Mouse (Mus musculus) lung, postnatal 4 days (tissue): ENCODE data around the gene 2700049A03Rik.
"Not testable (repeated sequence)": the region's sequence is repeated elsewhere in the genome, so short reads cannot be mapped to it uniquely, and the experiment has no call there.

Experiments
- DNase-seq, 2 experiments: peaks; one replicate each; pipeline ENCODE4 v3.0.0; 2021

2700049A03Rik gene

DNA sequence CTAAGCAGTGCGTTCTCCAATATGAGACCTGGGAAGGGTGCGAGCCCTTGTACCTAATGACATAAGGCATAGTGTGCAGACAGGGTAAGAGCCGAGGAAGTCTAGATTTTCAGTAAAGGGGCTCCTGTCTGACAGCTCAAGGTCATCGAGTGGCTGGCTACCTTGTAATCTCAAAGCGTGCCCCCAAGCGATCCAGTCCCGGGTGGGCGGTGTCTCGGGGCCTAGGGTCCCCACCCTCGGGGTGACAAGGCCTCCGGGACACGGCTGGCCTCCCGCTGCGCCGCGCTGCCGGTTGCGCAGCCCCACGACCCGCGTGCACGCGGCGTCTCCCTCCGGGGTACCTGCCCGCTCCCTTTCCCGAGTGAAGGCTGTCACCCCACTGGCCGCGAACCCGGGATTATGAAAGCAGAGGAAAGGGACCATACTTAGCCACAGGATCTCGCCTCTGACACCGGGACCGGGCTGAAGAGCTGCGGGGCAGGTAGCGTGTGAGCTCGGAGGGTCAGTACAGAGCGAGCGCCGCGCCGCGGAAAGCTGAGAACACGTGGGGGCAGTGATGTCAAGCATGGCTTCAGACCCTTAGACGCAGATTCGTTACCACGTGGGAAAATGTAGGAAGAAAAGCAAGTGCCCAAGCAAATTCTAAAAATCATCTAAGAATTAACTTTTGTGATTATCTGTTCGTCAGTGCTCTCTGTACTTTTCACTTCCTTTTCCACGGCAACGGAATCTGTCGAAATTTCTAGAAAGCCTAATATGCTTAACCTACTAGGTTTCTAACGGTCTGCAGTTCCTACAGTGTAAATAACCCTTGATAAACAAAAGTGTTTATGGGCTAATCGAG, at the start of gene 2700049A03Rik, which contains the start of gene Timm9:
TSS of gene 2700049A03Rik (plus strand) at position 719 of the 844 bp plus-strand sequence.
TSS of gene Timm9 (minus strand) at position 555 of the 844 bp plus-strand sequence.
- DNase-seq: peak; percentile 80 to 83

DNA sequence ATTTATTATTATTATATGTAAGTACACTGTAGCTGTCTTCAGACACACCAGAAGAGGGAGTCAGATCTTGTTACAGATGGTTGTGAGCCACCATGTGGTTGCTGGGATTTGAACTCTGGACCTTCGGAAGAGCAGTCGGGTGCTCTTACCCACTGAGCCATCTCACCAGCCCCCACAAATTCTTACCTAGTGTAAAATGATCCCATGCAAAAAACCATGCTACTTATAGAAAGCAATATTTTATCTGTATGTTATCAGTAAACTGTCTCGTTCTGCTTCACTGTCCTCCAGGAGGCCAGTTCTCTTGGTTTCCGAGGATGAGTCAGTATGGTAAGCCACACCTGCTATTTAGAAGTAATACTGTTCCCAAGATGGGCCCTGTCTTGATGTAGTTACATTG, 32.4 kb upstream of the 2700049A03Rik start:
- DNase-seq: not testable (repeated sequence)

DNA sequence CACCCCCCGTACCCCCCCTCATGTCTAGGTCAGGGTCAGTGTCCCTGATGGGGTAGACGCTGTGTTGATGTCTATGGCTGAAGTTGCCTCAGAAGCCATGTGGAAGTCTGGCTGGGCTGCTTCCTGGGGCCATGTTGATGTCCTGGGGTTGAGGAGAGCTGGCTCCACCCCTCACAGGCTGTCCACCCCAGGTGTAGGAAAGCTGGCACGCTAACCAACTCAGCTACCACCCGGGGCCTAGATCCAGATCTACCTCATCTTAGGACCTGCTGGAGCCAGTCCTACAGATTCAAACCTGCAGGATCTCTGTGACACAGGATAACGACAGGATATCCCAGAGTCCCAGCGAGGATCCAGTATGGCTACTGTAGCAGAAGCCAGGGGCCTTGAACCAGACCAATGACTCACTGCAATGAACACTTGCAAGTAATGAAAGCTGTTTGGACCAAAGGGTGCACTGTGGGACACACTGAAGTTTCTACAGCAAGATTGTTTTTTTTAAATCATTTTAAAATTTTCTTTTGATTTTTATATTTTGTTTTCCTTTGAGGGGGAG, 29.4 kb upstream of the 2700049A03Rik start:
- no peak for DNase-seq

DNA sequence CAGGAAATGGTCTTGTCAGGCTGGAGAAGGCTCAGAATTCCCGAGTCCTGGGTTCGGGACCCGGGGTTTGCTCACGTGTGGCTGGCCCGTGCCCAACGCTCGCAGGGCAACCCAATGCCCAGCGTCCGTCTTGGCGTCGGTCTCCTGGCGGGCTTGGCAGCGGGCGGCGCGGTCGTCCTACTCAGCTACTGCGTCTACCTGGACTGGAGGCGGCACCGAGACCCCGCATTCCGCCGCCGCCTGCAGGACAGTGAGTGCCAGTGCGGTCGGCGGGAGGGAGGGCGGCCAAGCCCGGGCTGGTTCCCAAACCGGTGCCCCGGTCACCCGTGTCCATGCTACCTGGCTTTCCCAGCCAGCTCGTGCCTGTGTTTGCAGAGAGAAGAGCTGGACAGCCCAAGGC, 25.3 kb upstream of the 2700049A03Rik start, which contains the start of gene Tomm20l:
TSS of gene Tomm20l (plus strand) at position 98 of the 400 bp plus-strand sequence.
- DNase-seq: peak; percentile 59 to 78

DNA sequence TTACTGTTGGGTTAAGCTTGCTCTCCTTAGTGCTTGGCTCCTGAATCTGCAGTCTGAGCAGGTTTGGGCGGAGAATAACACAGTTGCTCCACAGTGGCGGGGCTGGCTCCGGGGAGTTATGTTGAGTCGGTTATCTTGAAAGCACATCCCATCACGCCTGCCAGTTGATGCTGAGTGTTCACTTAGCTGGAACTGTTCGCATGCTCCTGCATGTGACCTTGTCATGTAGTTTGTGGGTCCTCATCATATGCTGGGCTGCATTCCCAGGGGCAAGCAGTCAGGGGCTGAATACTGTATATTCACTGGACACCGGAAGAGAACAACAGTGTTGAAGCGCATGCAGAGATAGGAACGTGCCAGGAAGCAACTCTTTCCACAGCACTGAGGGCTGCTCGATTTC, 23.6 kb upstream of the 2700049A03Rik start:
- DNase-seq: no peak

DNA sequence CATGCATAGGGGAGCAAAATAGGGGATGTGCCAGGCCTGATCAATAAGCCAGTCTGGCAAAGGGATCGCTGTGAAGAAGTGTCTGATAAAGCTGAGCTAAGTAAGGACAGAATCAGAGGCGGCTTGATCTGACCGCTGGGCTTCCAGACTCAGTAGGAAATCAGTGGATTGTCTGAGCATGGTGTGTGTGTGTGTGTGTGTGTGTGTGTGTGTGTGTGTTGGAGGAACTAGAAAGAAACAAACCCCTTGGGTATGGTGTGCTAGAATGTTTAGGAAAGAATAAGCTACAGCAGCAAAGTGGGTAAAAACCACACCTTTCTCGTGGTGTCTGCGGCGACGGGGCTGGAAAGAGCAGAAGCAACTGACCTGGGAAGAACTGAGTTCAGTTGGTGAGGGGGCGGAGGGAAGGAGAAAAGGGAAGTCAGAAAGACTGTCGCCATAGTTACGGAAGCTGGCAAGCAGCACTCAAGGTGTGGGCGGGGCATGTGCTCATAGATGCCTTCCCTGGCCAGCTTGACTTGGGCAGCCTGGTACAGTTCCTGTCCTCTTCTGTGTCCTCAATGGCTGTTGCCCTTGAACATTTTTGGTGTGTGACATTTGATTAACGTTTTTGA, 22.9 kb upstream of the 2700049A03Rik start:
- DNase-seq: peak; percentile 76 to 77

DNA sequence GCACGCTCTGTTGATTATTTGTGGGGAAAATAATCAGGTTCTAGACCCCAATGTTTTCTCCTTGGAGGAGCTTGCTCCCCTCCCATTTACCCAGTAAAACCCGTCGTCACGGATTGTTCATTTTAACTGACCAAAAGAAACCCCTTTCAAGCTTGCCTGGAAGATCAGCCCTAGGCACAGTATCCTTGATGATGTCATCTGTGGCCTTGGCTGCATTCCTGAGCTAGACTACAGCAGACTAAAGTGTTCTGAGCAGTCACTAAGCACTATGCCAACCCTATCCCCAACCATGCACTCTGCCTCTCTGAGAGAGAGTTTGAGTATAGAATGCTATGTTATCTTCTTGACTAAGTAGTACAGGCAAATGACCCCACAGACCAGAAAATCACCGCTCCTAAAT, 20.2 kb upstream of the 2700049A03Rik start:
- no peak for DNase-seq

DNA sequence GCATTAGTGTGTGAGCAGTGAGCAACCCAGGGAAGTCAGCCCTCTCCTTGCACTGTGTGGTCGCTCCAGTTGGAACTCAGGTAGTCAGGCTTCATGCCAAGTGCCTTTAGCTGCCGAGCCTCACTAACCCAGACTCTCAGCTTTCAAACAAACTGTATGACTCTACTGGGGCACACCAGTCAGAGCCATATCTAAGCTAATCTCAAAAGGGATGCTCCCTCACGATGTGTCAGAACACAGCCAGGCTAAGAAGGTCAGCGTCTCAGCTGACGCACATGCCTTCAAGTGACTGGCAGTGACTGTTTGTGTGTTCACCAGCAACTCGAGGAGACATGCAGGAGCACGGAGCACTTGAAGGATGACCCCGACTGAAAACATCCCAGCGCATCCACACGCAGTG, 13.9 kb upstream of the 2700049A03Rik start:
- DNase-seq: no peak

DNA sequence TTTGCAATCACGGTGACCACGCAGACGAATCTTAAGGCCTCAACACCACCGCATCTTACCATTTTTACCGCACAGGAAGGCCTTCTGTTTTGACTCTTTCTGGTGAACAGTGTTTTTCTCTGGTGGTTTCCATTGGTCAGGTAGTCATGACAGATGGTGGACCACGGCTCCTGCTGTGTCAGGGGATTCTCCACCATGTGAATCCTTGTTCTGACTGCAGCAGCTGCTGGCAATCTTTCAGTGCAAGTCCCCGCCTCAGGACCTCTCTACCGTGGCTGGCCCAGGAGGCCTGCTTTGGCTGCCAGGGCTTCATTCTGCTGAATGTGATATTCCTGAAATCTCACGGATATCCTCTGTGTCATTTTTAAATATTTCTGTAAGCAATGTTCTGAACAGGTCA, 13.4 kb upstream of the 2700049A03Rik start:
- no peak for DNase-seq

DNA sequence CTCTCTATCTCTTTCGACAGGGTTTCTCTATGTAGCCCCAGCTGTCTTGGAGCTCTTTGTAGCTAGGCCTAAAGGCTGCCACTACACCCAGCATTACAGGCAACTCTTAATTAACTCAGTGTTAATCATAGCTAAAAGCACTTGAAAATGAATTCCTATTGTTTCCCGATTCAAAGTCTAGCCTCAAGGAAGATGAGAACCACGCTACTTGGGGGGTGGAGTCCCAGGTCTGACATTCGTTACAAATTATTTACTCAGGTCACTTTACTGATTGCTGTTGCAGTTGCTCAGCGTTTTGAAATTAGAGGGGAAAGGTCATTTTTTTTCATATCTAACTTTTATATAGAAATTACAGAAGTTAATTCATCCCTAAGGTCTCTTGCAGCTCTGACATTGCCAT, 1.1 kb upstream of the 2700049A03Rik start:
- no peak for DNase-seq

DNA sequence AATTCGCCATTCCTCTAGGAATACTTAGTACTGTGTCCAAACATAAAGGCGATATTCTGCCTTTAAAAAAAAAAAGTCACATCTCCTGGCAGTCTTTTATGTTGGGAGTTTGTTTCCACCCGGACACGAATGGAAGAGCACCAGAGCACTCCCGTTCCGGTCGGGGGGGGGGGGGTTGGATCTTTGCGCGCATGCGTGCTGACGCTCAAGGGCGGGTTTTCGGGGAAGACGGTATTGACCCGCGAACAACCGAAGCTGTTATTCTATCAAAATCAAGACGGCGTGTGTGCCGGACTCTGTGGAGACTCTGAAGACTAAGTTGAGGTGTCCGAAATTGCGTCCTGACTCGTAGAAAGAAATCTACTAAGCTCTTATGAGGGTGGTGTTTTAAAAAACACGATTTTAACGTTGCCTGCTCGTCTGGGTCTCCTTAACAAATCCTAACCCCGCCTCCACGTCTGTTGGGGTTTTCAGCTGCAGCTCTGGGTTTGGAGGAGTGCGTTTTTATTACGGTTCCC, 385 bp downstream of the 2700049A03Rik start:
- DNase-seq: peak; percentile 80 to 86

DNA sequence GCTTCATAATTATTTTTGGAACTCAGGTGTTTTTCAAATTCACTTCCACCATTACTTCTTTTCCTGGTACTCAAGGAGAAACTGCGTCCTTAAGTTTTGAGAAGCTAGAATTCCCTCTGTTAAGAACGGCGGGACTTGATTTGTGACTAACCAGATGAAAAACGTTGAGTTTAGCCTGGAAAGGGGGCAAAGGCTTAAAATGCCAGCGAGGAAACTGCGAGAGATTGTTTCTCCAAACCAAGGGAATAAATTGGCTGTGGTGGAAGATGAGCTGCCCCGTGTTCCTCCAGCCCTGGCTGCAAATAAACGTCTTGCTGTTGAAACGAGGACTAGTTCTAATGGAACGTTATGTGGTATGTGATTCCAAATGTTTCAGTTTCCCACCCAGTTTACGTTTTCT, 1.0 kb downstream of the 2700049A03Rik start:
- DNase-seq: no peak

DNA sequence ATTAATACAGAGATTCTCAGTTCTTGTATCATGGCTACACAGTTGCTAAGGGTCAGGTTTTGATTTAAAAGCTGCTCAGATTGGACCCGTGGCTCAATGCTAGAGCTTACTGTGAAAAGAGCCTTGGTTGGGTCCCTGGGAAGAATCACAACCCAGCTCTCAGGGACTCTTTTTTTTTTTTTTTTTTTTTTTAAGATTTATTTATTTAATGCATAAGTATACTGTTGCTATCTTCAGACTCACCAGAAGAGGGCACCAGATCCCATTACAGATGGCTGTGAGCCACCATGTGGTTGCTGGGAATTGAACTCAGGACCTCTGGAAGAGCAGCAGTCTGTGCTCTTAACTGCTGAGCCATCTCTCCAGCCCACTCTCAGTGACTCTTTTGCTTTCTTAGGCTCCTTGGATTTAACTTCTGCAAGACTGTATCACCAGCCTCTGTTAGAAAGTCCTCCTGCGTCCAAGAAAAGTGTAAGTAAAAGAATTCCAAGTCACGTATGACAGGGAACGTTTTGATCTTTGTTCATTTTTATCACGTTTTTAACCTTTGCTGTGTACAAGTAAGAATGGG, 2.7 kb downstream of the 2700049A03Rik start:
- DNase-seq: no peak

DNA sequence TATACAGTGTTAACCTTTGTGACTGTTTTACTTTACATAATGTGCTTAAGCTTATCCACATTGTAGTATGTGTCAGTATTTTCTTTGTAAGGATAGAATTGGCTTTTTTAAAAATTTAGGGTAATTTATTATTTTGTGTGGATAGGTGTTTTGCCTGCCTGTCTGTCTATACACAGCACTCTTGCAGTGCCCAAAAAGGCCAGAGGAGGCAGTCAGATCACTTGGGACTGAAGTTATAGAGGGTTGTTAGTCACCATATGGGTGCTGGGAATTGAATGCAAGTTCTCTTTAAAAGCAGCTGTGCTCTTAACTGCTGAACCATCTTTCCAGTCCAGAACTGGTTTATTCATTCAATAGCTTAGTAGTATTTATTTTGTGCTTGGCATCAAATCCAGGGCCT, 4.5 kb downstream of the 2700049A03Rik start:
- no peak for DNase-seq

DNA sequence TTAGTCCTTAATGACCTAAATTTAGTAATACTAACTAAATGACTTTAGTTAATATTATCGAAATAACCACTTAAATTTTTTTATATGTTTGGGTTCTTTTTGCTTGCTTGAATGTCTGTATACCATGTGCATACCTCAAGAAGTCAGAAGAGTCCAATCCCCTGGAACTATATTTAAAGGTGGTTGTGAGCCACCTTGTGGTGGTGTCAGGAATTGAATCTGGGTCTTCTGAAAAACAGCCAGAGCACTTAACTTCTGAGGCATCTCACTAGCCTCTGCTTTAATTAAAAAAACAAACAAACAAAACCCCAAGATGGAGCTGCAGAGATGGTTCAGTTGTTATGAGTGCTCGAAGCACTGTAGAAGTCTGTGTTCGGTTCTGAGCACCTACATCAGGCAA, 11.0 kb downstream of the 2700049A03Rik start:
- DNase-seq: peak in 1 of 2 experiments; percentile 51

DNA sequence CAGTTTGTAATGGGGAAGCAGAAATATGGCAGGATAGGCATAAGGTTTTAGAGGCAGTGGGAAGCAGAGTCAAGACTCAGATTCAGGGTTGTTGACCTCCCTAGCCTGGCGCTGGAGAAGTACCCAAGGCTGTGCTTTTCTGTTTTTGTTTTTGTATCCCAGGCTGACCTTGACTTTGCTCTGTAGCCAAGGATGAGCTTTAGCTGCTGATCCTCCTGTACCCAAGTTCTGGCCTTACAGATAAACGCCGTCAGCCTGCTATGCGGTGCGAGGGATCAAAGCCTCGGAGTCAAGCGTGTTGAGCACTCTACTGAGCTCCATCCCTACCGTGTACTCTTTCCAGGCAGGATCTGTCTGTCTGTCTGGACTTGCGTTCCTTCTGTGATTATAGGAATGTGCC, 12.2 kb downstream of the 2700049A03Rik start:
- no peak for DNase-seq

DNA sequence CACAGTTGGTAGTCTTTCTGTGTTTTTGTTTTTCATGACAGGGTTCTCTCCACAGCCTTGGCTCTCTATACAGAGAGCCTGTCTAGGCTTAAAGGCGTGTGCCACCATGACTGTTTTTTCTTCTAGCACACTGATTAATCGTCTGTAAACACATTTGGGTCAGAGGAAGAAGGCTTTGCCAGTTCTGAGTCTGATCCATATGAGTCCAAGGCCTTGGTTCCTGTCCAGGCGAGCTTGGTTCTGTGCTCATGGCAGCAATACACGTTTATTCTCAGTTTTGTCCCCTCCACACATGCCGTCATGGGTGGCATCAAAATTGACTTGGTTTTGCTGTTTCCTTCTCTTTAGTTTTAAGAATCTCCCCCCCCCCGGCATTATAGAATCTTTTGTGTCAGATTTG, 12.8 kb downstream of the 2700049A03Rik start:
- no peak for DNase-seq

DNA sequence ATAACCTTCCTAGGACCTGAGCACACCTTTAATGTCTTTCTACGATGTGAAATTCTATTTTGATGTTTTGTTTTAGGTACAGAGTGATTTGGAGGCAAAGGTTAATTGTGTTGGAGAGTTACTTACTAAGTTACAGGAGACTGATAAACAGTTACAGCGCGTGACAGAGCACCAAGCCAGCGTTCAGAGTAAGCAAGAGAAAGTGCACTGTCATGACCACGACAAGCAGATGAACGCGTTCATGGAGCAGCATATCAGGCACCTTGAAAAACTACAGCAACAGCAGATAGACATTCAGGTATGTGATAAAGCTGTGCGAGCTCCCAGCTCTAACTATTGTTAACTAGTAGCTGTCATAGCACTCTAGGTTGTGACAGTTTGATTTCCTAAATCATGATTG, 13.5 kb downstream of the 2700049A03Rik start:
- no peak for DNase-seq

DNA sequence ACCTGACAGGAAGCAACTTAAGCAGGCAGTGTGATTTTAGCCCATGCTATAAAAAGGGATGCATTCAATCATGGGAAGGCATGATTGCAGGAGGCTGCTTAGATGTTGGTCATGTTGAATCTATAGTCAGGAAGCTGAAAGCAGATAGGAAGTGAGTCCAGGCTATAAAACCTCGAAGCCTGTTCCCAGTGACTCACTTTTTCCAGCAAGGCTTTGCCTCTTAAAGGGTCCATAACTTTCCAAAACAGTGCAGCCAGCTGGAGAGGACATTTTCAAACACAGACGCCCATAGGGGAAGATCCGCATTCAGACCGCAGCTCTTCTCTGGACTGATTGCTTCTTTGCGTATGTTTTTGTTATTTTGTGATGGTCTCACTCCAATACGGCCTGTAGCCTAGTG, 18.3 kb downstream of the 2700049A03Rik start:
- no peak for DNase-seq

DNA sequence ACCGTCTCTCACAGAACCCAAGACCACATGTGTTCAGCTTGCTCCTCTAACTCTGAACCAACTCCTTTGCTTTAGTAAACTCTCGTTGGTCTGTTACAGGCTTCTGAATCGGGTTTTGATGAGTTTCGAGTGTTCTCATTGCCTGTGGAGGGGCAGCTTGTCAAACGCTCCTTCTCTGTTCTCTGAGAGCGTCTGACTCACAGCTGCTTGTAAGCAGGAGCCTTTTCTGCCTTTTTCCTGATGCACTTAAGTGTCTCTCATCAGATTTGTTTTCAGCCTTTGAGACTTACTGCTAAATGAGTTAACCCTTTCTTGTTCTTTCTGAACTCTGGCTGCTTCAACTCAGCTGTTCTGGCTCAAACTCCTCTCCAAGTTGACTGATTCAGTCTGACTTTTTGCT, 21.3 kb downstream of the 2700049A03Rik start:
- DNase-seq: no peak

DNA sequence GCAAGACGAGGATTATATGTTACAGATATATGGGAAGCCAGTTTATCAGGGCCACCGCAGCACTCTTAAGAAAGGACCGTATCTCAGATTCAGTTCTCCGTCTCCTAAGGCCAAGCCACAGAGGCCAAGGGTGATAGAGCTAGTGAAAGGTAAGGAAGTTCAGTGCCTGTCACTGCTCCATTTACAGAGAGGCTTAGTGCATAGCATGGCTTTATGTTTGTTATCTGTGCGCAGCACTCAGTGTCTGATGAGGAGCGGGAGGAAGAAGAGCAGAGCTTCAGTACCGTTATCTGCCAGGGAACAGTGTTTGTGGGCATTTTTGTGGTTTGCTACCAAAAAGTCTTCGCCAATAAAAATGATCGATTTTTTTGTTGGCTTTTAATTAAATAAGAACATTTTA, 27.8 kb downstream of the 2700049A03Rik start:
- no peak for DNase-seq

DNA sequence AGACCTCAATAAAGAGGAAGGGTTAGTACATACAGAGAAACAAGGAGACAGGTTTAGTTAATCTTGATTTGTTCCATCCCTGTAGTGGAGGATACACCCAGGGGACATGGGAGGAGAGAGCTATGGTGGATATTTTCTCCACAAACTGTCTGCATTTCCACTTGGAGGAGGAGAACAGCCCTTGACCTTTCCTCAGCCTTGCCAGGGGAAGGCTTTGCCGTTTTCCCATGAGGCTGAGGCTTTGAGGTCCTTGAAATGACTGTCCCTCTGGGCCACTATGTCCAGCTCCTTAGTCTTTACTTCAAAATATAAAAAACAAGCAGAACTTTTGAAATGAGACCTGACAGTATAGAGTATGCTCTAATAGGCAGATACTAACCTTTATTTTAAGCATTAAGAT, 33.3 kb downstream of the 2700049A03Rik start:
- no peak for DNase-seq

DNA sequence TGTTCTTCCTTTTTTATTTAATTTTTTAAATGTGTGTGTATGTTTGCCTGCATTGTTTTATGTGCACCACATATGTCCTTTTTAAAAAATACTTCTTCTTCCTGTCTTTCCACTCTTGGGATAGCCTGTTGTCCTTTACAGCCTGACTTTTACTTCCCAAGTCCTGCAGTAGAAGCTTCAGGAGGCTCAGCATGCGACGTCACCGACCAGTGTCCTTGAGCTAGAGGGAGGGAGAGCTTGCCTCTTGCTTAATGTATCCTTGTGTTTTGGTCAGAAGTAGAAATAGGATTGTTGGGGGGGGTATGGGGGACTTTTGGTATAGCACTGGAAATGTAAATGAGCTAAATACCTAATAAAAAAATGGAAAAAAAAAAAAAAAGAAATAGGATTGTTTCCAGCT, 47.1 kb downstream of the 2700049A03Rik start:
- DNase-seq: no peak
